Mouse (Mus musculus): ENCODE results near the gene Lekr1.

Lekr1 gene

DNA sequence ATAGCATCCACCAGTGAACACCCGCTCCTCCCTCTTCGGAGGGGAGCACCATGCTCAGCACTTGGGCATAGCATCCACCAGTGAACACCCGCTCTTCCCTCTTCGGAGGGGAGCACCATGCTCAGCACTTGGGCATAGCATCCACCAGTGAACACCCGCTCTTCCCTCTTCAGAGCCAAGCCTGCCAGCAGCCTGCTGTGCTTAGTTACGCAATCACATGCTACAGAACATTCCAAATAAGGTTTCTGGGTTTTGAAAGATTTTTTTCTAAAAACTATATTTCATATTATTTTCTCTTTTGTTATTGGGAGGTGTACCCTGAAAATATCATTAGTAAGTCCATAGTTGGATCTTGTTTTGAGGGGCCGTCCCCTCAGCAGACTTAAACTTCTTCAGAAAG, 103.6 kb downstream of the Lekr1 start:
- peak; percentile 71 for DNase-seq (ENCODE audit: low read depth)

DNA sequence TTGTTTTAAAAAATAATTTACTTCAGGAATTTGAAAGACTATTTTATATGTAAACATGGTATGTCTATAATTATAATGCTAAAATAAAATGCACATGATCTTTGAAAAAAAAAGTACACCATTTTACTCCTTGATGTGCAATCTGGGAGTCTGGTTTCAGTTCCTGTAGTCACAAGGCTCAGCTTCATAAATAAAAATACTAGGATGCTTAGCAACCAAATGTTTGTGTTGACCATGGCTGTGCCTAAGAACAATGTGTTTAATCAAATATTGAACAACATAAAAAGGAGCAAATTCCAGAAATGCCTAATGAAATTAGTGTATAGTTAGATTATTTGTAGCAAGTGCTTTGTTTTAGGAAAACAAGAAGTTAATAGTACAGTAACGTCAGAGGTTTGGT, 107.9 kb downstream of the Lekr1 start:
- DNase-seq (ENCODE audit: low read depth), result no peak

DNA sequence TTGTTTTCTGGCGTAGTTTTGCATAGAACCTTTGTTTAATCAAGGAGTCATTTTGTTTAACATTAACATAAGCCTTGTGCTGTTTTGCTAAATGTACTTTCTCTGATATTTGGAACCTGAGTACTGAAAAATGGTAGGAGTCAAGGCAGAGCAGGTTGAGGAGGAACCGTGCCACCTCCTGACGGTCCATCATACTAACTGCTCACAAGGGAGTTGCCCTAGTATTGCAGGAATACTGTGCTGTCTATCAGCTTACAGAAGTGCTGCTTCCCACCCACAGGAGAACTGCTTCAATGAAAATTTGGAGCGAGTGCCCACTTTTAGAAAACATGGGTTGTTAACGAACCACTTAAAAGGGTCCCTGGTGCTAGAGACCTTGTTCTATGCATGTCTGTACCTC, 109.1 kb downstream of the Lekr1 start:
- DNase-seq (ENCODE audit: low read depth), result no peak

DNA sequence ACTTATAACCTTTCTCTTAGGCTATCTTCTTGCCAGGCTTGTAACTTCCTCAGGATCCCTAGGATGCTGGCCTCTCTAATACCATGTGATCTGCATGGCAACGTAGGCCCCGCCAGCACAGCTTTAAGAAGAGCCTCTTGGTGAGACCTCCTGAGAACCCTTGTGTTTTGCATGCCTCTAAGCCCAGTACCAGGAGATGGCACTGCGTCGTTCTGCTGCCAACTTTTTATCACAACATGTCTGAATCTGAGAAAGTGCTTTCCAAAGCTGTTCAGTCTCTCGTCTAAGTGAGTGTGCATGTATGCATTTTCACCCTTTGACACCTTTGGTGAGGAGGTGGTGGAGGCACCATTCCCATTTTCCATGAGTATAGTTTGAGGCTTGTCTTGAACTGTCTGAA, 116.2 kb downstream of the Lekr1 start:
- peak; percentile 17 for DNase-seq (ENCODE audit: low read depth)

DNA sequence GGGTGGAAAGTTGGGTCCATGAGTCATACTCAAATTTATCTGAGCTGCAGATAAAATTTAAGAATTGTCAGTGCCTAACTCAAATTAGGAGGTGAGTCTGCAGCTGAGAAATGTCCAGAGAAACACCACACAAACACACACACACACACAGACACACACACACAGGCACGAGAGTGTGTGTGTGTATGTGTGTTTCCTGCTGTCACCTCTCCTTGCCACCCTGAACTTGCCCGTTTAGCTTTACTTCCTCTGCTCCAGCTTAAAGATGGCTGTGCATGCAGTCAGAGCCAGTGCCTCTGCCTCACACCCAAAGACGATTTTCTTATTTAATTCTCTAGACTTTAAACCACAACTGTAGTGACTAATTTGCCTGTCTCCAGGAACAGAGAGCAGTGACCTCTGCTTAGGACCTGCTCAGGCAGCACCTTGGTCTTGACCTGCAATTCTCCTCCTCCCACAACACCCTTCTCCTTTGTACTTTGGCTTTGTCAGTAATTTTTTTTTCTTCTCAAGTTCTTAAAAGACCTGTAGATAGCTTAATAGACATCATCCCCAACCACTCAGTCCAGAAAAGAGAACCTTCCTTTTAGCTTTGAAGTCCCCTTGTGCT, 124.2 kb downstream of the Lekr1 start:
- no peak for DNase-seq (ENCODE audit: low read depth)

DNA sequence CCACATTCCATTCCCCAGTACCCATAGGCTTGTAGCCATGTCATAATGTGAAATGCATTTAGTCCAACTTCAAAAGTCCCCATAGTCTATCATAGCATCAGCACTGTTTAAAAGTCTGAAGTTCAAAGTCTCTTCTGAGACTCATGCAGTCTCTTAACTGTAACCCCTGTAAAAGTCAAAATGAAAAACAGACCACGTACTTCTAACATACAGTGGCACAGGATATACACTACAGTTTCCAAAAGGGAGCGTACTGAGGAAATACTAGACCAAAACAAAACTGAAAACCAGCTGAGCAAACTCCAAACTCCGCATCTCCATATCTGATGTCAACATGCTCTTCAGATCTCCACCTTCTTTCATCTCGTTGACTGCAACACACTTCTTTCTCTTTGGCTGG, 127.5 kb downstream of the Lekr1 start:
- DNase-seq (ENCODE audit: low read depth), result no peak

DNA sequence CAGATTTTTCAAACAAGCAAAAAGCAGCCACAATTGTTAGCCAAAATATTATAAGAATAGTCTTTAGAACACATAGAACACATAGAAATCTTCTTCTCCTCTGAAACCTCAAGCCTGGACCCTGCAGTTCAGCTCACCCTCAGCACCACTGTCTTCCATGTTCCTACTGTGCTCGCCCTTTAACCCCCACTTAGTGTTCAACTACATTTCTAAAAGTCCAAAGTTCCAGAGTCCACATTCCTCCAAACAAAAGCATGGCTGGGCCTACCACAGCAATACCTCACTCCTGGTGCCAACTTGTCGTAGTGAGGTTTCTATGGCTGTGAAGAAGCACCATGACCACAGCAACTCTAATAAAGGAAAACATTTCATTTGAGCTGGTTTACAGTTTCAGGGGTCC, 128.7 kb downstream of the Lekr1 start:
- no peak for DNase-seq (ENCODE audit: low read depth)

DNA sequence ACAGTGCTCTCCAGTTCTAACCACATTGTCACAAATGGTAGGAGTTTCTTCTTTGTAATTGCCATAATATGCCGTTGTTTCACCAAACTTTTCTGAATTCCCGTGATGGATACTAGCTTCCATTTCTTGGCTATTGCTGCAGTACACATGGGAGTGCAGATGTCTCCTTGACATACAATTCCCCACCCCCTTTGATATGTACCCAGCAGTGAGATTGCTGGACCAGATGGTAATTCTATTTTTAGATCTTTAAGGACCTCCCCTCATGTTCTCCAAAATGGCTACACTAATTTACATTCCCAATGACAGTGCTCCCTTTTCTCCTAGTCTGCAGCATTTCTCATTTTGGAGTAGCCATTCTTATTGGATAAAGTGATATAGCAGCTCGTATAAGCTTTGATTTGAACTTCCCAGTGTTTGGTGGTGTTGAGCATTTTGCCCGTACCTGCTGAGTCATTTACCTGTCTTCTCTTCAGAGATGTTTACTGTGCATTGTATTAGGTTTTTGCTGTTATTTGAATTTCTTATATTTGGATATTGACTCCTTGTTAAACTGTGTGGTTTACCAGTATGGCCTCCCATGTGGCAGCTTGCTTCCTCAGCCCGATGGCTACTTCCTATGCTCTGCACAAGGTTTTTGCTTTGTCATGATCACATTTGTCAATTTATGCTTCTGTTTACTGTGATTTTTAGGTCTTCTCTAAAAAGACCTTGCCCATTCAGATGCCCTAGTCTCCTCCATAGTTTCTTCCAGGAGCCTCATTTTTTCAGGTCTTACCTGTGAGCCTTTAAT, 131.5 kb downstream of the Lekr1 start:
- no peak for DNase-seq (ENCODE audit: low read depth)

DNA sequence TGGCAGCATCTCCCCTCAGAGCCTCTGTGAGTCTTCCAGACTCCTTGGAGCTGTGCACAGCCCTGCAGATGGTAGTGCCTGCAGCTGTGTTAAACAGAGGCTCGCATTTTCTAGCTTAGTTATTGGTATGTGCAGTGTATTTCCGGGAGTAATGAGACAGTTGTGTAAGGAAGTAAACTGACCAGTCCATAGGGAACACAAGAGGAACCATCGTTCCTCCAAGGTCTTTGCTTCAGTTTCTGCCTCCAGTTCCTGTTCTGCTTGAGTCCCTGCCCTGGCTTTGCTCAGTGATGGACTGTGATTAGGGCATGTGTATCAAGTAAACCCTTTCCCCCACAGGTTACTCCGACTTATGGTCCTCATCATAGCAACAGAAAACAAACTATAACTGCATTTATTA, 134.9 kb downstream of the Lekr1 start:
- no peak for DNase-seq (ENCODE audit: low read depth)

DNA sequence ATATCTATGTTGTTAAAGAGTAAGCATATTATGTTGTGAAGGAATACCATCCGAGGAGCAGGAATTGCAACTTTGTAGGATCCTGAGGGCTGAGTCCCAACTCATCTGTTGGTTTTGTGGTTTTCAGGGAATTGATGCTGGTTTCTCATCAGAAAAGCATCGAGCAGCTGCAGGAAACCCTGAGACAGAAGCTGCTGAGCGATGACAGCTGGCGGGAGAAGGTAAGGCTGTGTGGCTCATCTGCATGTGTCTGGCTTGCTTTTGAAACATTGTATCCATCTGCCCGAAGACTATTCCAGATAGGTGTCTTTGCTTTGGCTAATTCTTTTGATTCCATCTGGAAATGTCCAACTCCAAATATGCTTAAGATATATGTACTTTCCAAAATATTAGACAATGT, 136.2 kb downstream of the Lekr1 start:
- no peak for DNase-seq (ENCODE audit: low read depth)

DNA sequence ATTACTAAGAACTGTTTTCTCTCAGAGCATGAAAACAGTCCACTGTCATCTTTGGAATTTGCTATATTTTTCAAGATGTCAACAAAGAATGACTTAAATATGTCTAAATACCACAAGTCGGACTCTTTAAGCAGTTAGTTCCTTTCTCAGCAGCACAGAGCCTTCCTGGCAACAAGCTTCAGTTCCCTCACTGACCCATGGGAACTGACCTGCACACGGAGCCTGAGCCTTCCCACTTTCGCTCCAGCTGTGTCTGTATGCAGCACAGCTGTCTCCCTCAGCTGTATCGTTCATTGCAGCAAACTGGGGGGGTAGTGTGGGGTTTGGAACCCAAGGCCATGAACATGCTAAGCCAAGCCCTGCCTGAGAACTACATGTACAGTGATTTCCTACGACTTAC, 136.8 kb downstream of the Lekr1 start:
- peak; percentile 52 for DNase-seq (ENCODE audit: low read depth)

DNA sequence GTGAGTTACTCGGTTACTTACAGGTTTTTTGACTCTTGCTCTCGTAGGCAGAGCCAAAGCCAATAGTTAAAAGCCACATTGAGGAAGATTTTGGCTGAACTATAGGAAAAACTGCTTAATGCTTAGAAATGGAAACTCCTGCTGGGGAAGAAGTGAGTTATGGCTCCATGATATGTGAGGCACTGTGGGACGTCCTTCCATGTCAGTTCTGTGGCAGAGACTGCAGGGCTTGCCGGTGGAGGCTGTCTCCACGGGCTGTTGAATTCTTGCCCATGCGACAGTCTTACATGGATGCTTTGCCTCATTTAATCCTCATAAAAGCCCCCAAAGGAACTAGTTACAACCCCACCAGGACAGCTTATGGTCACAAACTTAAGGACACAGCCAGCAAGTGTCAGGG, 148.9 kb downstream of the Lekr1 start:
- no peak for DNase-seq (ENCODE audit: low read depth)

DNA sequence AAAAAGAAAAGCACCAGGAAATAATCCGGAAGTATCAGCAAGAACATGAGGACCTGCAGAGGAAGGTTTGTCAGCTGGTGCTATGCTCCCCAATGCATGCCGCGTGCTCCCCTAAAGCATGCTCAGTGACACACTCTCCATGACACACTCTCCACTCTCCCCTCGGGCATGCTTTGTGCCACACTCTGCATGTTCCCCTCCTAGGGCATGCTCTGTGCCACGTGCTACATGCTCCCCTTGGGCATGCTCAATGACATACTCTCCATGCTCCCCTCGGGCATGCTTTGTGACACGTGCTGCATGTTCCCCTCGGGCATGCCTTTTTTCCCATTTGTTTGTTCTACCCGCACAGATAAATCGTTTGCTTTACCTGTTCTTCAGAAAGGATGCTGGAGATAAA, 150.0 kb downstream of the Lekr1 start:
- DNase-seq (ENCODE audit: low read depth), result no peak

DNA sequence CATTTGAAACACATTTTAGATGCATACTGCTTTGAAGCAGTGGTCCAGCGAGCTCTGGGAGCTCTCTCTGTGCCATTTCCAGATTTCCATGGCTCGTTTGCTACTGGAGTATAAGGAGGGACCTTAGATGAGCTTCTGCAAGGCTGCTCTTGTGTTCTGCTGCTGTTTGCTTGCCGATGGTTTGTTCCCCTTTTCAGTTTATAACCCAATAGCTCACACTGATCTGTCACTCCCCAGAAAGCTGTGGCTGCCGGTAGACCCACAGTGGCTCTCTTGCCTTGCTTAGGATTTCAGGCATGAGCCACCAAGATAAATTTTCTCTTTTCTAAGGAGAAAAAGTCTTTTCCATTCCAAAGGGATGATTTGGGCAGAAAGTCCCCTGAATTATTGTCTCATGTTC, 152.6 kb downstream of the Lekr1 start:
- DNase-seq (ENCODE audit: low read depth), result no peak

DNA sequence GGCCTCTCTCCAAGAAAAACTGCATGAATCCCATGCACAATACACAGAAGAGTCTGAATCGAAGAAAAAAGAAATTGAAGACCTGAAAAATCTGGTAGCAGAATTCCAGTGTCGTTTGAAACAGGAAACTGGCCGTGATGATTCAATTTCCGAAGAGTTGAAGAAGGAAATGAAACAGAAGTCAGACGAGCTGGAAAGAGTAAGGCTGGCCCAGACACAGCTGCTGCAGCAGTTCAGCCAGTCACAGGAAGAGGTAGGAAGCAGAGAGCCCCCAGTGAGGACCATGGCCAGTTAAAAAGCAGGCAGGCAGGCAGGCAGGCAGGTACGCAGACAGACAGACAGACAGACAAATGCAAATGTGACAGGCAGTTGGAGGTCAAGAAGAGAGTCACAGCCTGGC, 153.8 kb downstream of the Lekr1 start:
- no peak for DNase-seq (ENCODE audit: low read depth)

DNA sequence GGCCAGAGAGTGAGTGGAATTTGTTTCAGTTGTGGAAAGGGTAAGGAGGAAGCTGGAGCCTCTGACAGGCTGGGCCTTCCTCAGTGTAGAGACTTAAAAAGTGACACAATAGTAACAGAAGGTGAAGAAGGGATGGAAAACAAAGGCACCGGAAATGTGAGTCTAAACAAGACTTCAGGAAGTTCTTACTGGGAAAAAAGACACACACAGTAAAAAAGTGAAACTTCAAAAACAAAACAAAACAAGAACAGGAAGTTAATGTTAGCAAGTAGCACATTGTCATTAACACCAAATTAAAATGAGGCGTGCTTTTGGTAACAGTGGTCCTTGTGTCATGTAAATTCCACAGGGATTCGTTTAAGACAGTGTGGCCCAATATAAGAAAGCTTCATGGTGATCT, 158.9 kb downstream of the Lekr1 start:
- no peak for DNase-seq (ENCODE audit: low read depth)

DNA sequence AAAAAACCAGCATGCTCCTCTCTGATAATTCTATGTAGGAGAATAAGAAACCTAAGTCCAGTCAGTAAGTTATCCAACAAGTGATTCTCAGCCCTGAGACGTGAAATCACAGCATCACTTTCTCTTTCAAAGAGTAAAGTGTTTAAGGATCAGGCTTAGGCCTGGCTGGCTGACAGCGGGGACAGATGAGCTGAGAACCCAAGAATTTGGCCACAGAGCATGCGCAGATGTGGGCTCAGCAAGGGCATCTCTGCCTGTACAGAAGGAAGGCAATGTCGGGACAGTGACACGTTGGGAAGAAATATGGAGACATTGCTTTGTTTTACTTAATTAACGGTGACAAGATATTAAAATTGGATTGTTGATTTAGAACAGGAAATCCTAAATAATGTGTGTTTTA, 160.7 kb downstream of the Lekr1 start:
- no peak for DNase-seq (ENCODE audit: low read depth)

DNA sequence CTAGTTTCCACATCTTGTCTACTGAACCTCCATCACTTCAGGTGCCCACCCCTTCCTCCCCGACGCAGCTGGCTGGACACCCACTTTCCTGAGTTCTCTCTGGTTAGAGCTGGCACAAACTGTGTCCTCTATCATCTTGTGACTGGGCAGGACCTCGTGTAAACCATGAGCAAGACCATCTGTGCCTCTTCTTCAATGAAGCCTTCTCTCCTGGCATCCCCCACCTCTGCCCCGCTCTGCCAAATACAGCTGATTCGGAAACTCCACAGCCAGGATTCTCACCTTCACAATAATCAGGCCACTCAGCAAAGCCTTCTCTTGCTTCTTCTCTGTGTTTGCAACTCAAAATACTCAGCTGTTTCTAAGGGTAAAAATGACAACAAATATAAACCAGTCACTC, 161.4 kb downstream of the Lekr1 start:
- DNase-seq (ENCODE audit: low read depth), result no peak

DNA sequence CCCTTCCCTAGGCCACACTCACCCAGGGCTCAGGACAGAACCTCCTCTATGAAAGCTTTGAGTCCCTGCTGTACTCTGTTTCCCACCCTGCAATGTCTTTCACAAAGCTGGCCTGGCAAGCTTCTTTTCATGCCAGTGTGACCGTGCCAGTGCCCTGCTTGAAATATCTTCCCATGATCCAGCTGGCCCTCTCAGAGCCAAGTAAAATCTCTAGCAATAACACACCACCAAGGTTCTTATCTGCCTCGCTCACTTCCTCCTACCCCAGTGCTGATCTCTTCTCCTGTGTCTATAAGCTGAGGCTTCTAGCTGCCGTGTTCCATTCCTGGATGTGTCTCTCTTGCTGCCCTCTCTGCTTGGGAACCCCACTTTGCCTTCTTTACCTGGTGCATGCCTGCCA, 162.0 kb downstream of the Lekr1 start:
- DNase-seq (ENCODE audit: low read depth), result no peak

DNA sequence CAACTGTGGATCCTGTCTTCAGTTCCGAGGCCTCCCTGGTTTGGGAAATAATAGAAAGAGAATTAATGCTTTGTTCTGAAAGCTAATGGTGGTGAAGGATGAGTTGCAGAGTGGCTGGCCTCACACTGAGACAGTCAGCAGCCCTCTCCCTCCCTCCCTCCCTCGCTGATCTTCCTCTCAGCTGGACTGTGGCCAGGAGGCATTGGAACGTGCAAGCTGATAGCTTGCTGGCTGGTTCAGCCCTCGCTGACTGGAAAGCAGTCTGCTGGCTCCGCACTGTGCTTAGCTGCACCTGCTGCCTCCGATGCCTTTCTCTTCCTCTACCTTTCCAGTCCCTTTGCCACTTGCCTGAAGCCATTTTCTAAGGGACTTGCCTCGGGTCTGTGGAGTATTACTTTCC, 163.2 kb downstream of the Lekr1 start:
- DNase-seq (ENCODE audit: low read depth), result peak; percentile 48

DNA sequence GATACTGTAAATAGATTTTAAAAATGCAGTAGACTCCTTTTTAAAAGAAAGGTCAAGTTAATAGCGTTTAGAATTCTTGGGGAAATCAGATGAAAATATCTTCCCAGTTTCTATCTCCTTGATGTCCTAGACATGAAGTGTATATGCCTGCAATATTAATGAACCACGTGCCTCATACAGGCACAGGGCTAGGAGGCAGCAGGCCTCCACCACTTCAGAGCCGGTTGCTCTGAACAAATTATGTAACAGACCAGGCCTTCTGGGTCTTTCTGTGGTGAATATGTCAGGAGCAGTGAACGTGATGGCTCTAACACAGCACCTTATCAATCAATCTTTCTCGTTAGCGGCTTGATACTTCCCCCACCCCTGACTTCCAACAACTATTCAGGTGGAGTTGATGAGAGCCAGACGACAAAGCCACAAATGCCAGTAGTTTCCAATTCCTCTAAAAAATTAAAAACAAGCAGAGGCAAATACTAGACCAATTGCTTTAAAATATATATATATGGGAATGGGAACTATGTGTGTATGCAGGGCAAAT, 164.0 kb downstream of the Lekr1 start:
- DNase-seq (ENCODE audit: low read depth), result no peak

DNA sequence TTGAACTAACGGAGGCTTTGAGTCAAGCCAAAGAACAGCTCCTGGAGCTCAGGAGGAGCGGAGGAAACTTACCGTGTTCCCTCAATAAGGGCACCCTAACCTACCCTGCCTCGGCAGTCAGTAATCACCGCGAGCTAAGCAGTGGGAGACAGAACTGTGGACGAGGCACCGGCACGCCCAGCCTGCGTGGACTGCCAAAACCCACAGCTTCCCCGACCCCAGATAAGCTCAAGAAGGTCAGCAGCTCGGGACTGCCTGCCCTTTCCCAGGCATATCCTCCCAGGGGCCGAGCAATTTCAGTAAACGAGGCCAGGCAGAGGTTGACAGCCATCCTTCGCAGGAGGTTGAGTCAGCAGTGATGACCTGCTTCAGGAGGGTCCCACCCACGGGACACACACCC, 164.8 kb downstream of the Lekr1 start:
- peak; percentile 20 for DNase-seq (ENCODE audit: low read depth)

DNA sequence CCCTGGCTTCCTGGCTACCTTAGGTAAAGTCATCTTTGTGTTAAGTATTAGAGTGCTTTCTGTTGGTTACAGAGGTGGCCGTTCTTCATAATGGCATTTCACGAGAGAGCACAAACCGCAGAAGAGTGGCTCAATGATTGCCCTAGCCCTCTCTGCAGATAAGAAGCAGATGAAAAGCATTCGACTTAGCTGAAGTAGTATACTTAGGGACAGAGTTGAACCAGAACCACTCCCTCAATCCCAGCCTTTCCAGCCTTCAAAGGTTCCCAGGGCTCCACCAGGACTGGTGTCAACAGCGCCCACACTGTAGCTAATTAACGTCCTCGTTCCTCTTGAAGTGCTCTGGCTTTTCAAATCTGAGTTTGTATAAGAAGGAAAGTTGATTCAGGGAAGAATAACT, 166.4 kb downstream of the Lekr1 start:
- DNase-seq (ENCODE audit: low read depth), result no peak

DNA sequence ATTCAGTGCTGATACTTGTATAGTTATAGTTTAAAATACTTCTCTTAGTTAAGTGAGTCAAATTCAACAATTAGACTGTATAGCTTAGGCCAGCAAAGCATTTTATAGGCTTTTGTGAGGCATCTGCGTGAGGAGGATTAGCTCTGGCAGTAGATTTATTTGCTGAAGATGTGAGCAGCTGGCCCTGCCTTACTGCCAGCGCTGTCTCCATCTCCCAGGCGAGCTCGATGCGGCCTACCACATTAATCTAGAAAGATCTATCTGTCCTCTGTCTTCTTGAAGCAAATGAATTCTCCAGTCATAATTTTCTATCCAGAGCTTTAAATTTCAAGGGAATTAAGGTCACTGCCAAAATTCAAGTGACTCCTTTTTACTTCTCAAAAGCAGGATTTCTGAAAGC, 170.4 kb downstream of the Lekr1 start:
- no peak for DNase-seq (ENCODE audit: low read depth)
